Mouse (Mus musculus) myocyte (in vitro differentiated cells): Measurements from ENCODE around the gene Cdr2. TPM values are rescaled to one million over a fixed set of nuclear protein-coding genes. Genes with fewer than 3 reads are reported as not detected.

Experiments
- H3K27me3 ChIP-seq: one replicate; pipeline ENCODE4 v1.6.1; 2011; ENCODE audit not compliant: control insufficient read depth, insufficient read depth, insufficient read length
- H3K36me3 ChIP-seq: one replicate; pipeline ENCODE4 v1.6.1; 2011; ENCODE audit not compliant: control insufficient read depth, insufficient read depth
- H3K4me2 ChIP-seq: one replicate; pipeline ENCODE4 v1.6.1; 2011; ENCODE audit warnings: low read depth, control low read depth
- H3K4me3 ChIP-seq: one replicate; pipeline ENCODE4 v1.5.1; 2011; ENCODE audit warnings: mild to moderate bottlenecking, control low read depth, moderate library complexity
- H3K79me2 ChIP-seq: one replicate; pipeline ENCODE4 v1.6.1; 2011; ENCODE audit not compliant: control insufficient read depth, insufficient read depth
- H3ac ChIP-seq: one replicate; pipeline ENCODE4 v1.6.1; 2011; ENCODE audit not compliant: control insufficient read depth, insufficient read length
- CEBPB ChIP-seq: IDR thresholded peaks from 2 replicates; pipeline ENCODE4 v1.6.1; 2011; ENCODE audit warnings: mild to moderate bottlenecking, moderate library complexity; ENCODE audit not compliant: poor library complexity, insufficient read depth, severe bottlenecking
- E2F4 ChIP-seq: IDR thresholded peaks from one replicate; pipeline ENCODE4 v1.6.1; 2011; ENCODE audit warnings: mild to moderate bottlenecking, control low read depth, moderate library complexity; ENCODE audit not compliant: insufficient read depth
- MAX ChIP-seq: IDR thresholded peaks from one replicate; pipeline ENCODE4 v1.6.1; 2011; ENCODE audit warnings: low read depth, mild to moderate bottlenecking, control low read depth
- MYOD1 ChIP-seq, 3 experiments: IDR thresholded peaks; one replicate each; pipeline ENCODE4 v1.6.1; 2011; ENCODE audit warnings: control low read depth in 2 of 3, low read depth in 2 of 3, mild to moderate bottlenecking in 2 of 3, moderate library complexity in 1 of 3; ENCODE audit not compliant: insufficient read length in 2 of 3, control insufficient read depth in 1 of 3
- MYOG ChIP-seq, 3 experiments: IDR thresholded peaks; one replicate each; pipeline ENCODE4 v1.6.1; 2011; ENCODE audit warnings: control low read depth in 2 of 3, low read depth in 2 of 3, mild to moderate bottlenecking in 2 of 3; ENCODE audit not compliant: insufficient read length in 2 of 3, control insufficient read depth in 1 of 3, insufficient read depth in 1 of 3
- POLR2A ChIP-seq: IDR thresholded peaks from one replicate; pipeline ENCODE4 v1.6.1; 2011; ENCODE audit warnings: low read depth, mild to moderate bottlenecking, control low read depth, moderate library complexity; ENCODE audit not compliant: insufficient read length
- POLR2AphosphoS2 ChIP-seq: IDR thresholded peaks from one replicate; pipeline ENCODE4 v1.6.1; 2011; ENCODE audit warnings: low read depth, control low read depth; ENCODE audit not compliant: insufficient read length
- REST ChIP-seq: IDR thresholded peaks from one replicate; pipeline ENCODE4 v1.6.1; 2011; ENCODE audit warnings: mild to moderate bottlenecking, control low read depth, moderate library complexity; ENCODE audit not compliant: insufficient read depth, insufficient read length
- SRF ChIP-seq: IDR thresholded peaks from one replicate; pipeline ENCODE4 v1.6.1; 2011; ENCODE audit warnings: low read depth; ENCODE audit not compliant: control insufficient read depth, insufficient read length
- TCF12 ChIP-seq: IDR thresholded peaks from one replicate; pipeline ENCODE4 v1.6.1; 2011; ENCODE audit warnings: mild to moderate bottlenecking, control low read depth; ENCODE audit not compliant: poor library complexity, insufficient read depth, severe bottlenecking
- TCF3 ChIP-seq: IDR thresholded peaks from one replicate; pipeline ENCODE4 v1.6.1; 2011; ENCODE audit warnings: low read depth, control low read depth; ENCODE audit not compliant: insufficient read length
- USF1 ChIP-seq: IDR thresholded peaks from one replicate; pipeline ENCODE4 v1.6.1; 2011; ENCODE audit warnings: low read depth, mild to moderate bottlenecking, control low read depth, moderate library complexity
- polyA plus RNA-seq: library from polyadenylated mRNA; unstranded; fragments of >200 nt; fragmentation: generic; extraction: Trizol; gene quantifications from one replicate; pipeline ENCODE4 v1.2.1, GENCODE M21; 2012; ENCODE audit warnings: missing spikeins

Gene Cdr2
- polyA plus RNA-seq, 1 experiment = 9.6 TPM

DNA sequence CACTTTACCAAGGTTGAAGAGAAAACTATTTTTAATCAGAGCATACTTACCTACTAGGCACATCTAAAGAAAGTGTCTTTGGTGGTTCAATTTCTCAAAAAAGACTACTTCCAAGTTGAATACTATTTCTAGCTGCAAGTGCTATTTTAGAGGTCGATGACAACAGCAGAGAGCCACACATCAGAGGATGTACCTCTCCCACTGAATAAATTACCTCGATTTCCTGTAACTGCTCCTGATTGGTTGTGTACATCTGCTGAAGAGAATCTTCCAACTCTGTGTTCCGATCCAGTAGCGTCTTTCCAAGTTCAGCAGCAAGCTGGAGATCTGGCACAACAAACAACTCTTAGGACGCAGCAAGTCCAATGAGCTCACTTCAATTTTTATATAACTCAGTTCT, 12.0 kb downstream of the Cdr2 start:
- Histone ChIP-seq H3ac (no peak overlapping the region), H3K27me3 (no peaks in the 10 kb centered on the region), H3K4me3 (no peak overlapping the region), H3K36me3 (no peaks in the 10 kb centered on the region), H3K4me2 (no peak overlapping the region), H3K79me2 (peaks cover 29% of the 10 kb centered on the region)
- no peak for TF ChIP-seq REST
- TF ChIP-seq E2F4 = no peak
- TF ChIP-seq TCF3 = no peak
- no peak for TF ChIP-seq POLR2AphosphoS2
- no peak for TF ChIP-seq MYOG (IDR thresholded peaks at IDR 0.05; ENCODE audit: control insufficient read depth in 1 of 3, insufficient read depth in 1 of 3, insufficient read length in 2 of 3, low read depth in 2 of 3)
- no peak for TF ChIP-seq TCF12
- TF ChIP-seq POLR2A = no peak
- TF ChIP-seq MYOD1 (IDR thresholded peaks at IDR 0.05; ENCODE audit: control insufficient read depth in 1 of 3, insufficient read length in 2 of 3, low read depth in 2 of 3) = no peak
- no peak for TF ChIP-seq SRF
- no peak for TF ChIP-seq USF1
- no peak for TF ChIP-seq CEBPB
- TF ChIP-seq MAX = no peak

DNA sequence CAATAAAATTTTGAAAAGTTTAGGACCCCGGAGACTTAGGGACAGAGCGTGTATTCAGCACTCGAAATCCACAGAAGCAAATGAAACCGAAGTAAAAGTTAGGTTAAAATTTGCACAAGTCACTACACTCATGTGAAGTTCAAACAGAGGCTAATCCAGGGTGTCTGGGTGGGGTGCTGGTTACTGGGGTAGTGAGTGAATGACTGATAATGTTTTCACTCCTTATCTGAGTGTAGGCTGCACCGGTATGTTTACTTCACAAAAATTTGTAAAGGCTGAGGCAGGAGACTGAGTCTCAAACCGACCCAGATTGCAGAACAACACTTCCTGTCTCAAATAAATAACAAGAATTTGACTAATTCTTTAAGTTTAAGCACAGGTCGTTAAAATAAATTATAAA, 12.9 kb downstream of the Cdr2 start:
- Histone ChIP-seq H3K36me3 (no peaks in the 10 kb centered on the region), H3K4me2 (no peak overlapping the region), H3K79me2 (peaks cover 20% of the 10 kb centered on the region), H3ac (no peak overlapping the region), H3K4me3 (no peak overlapping the region), H3K27me3 (no peaks in the 10 kb centered on the region)
- TF ChIP-seq USF1 (no peak), MAX (no peak), CEBPB (no peak), SRF (no peak), MYOD1 (IDR thresholded peaks at IDR 0.05; ENCODE audit: control insufficient read depth in 1 of 3, insufficient read length in 2 of 3, low read depth in 2 of 3) (no peak), REST (no peak), TCF3 (no peak), MYOG (IDR thresholded peaks at IDR 0.05; ENCODE audit: control insufficient read depth in 1 of 3, insufficient read depth in 1 of 3, insufficient read length in 2 of 3, low read depth in 2 of 3) (no peak), TCF12 (no peak), E2F4 (no peak), POLR2AphosphoS2 (no peak), POLR2A (no peak)

DNA sequence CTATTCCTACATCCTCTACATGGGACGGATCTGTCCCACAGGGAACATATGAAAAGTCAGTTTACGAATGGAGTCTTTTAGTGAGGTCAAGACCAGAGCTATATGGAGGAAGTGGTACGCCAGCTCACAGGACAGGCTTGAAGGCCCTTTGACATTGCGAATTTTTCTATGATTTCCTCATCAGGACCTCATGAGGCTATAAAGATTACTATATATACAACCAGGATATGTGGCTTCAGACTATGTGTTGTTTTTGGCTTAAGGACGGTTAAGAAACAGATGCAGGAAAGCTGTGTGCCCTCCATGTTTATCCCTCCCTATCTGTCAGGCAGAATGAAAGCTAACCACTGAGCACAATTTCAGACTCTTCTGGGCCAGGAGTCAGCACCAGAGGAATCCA, 19.0 kb downstream of the Cdr2 start:
- Histone ChIP-seq H3K27me3 (no peaks in the 10 kb centered on the region), H3ac (no peak overlapping the region), H3K4me2 (no peak overlapping the region), H3K4me3 (no peak overlapping the region), H3K79me2 (peaks cover 4% of the 10 kb centered on the region), H3K36me3 (peaks cover 7% of the 10 kb centered on the region)
- TF ChIP-seq TCF12 = no peak
- no peak for TF ChIP-seq REST

DNA sequence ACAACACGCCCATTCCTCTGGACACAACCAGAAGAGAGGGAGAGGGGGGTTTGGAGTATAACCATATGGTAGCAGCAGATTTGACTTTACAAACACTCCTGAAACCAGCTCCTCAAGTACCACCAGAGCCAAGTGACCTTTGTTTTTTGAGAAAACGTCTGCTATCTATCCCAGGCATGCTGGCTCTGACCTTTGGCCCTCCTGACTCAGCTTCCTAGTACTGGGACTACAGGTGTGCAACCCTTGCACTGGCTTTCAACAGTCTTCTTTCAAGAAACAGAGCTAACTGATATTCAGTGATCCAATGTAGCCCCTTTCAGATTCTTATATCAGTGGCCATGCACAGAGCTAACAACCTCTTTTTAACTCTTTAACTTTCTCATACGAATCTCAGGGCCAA, 20.2 kb downstream of the Cdr2 start:
- Histone ChIP-seq H3K36me3 (peaks cover 12% of the 10 kb centered on the region), H3K79me2 (no peaks in the 10 kb centered on the region), H3K27me3 (no peaks in the 10 kb centered on the region), H3K4me2 (no peak overlapping the region), H3K4me3 (no peak overlapping the region), H3ac (no peak overlapping the region)
- TF ChIP-seq MYOD1 (IDR thresholded peaks at IDR 0.05; ENCODE audit: control insufficient read depth in 1 of 3, insufficient read length in 2 of 3, low read depth in 2 of 3) = no peak
- no peak for TF ChIP-seq MAX
- no peak for TF ChIP-seq TCF12
- TF ChIP-seq MYOG (IDR thresholded peaks at IDR 0.05; ENCODE audit: control insufficient read depth in 1 of 3, insufficient read depth in 1 of 3, insufficient read length in 2 of 3, low read depth in 2 of 3) = no peak
- TF ChIP-seq E2F4 = no peak
- TF ChIP-seq REST = no peak
- TF ChIP-seq SRF = no peak
- no peak for TF ChIP-seq POLR2AphosphoS2
- TF ChIP-seq TCF3 = no peak
- TF ChIP-seq USF1 = no peak
- TF ChIP-seq CEBPB = no peak
- no peak for TF ChIP-seq POLR2A

DNA sequence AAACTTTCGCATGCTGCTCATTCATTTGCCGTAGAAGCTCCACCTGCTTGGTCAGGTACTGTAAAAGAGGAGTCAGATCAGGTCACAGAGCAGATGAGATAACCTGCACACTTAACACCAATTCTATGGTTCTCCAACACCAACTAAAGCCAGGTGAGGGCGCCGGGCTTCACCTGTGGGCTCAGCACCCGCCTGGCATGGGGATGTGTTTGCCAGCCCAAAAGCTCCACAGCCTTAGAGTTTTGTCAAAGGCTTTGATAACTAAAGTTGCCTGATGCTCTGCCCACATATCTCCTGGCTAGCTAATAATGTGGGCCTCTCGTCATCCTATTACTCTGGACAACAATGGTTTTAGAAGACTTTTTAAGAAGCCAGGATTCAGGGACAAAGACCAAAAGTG, 21.5 kb downstream of the Cdr2 start:
- Histone ChIP-seq H3K27me3 (no peaks in the 10 kb centered on the region), H3K4me3 (no peak overlapping the region), H3ac (no peak overlapping the region), H3K36me3 (peaks cover 12% of the 10 kb centered on the region), H3K4me2 (no peak overlapping the region), H3K79me2 (no peaks in the 10 kb centered on the region)
- no peak for TF ChIP-seq SRF
- no peak for TF ChIP-seq TCF3
- TF ChIP-seq MAX = no peak
- TF ChIP-seq MYOD1 (IDR thresholded peaks at IDR 0.05; ENCODE audit: control insufficient read depth in 1 of 3, insufficient read length in 2 of 3, low read depth in 2 of 3) = no peak
- TF ChIP-seq USF1 = no peak
- TF ChIP-seq MYOG (IDR thresholded peaks at IDR 0.05; ENCODE audit: control insufficient read depth in 1 of 3, insufficient read depth in 1 of 3, insufficient read length in 2 of 3, low read depth in 2 of 3) = no peak
- no peak for TF ChIP-seq POLR2A
- TF ChIP-seq REST = no peak
- no peak for TF ChIP-seq POLR2AphosphoS2
- TF ChIP-seq CEBPB = no peak
- TF ChIP-seq TCF12 = no peak
- TF ChIP-seq E2F4 = no peak
